8 mouse cellular contexts compared by ENCODE assay signal in the genomic region with DNA sequence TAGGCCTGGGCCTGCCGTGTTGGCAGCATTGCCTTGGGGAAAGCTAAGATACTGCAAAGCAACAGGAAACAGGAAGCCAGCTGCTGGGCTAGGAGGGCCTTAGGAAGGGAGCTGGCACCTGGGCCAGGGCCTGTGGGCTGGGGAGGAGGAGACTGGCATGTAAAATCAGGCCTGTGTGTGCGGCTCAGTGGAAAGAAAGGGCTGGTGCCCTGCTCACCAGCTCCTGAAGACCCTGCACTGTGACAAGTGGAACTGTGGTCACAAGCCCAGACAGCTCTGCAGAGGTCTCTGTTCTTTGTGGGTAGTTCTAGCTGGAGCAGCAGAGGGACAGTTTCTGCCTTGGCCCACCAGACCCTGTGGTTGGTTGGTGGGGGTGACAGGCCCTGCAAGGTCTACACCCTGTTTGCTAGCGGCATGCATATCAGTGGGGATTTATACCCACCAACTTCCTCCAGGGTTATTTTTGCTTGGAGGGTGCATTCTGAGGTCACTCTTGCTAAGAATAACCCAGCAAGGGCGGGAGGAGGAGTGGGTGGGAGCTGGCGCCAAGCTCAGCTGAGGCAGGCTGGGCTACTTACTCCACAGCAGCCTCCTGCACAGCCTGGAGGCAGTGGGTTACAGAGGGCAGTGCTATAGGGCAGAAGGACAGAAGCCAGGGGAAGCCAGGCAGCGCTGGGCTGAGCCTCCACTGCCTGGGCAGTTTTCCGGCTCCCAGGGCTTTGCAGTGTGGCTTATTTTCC. TPM values are rescaled to one million over a fixed set of nuclear protein-coding genes. Genes with fewer than 3 reads are reported as not detected.
DNase-seq lines count a peak whose midpoint lies in the region; ATAC-seq and TF ChIP-seq lines count a peak whose summit lies in the region.

No protein-coding gene starts in this region.

- H3K9me3 ChIP-seq in embryonic facial prominence, embryonic 11.5 days (replicated peaks; ENCODE audit: control insufficient read depth, low read length) = no peaks in the 10 kb centered on the region
- no peaks in the 10 kb centered on the region for H3K9me3 ChIP-seq in heart, embryonic 16.5 days (replicated peaks; ENCODE audit: control insufficient read depth, low read length)

- H3K4me3 ChIP-seq in embryonic facial prominence, embryonic 11.5 days (ENCODE audit: low read depth, low read length) = no peak overlapping the region
- H3K4me3 ChIP-seq in heart, embryonic 16.5 days (ENCODE audit: low read length) = no peak overlapping the region

- CTCF ChIA-PET in Patski (lab: Charles Lee) = no interaction called here

- POLR2A ChIA-PET in Patski (lab: Charles Lee) = interaction anchor here (1.4 kb wide), 1 partner anchor 11 kb away, joined by 3 read pairs; no protein-coding TSS in a partner anchor

- peaks cover 3% of the 10 kb centered on the region; the same call in 1 of the 2 replicates for H3K4me1 ChIP-seq in embryonic facial prominence, embryonic 11.5 days (ENCODE audit: control insufficient read depth, insufficient read depth, low read length)
- H3K4me1 ChIP-seq in heart, embryonic 16.5 days (ENCODE audit: control insufficient read depth, insufficient read depth, low read length) = peaks cover 43% of the 10 kb centered on the region

- H3K36me3 ChIP-seq in embryonic facial prominence, embryonic 11.5 days (replicated peaks; ENCODE audit: control insufficient read depth, insufficient read depth, low read depth, low read length) = no peaks in the 10 kb centered on the region
- peaks cover 18% of the 10 kb centered on the region for H3K36me3 ChIP-seq in heart, embryonic 16.5 days (ENCODE audit: control insufficient read depth, insufficient read depth)

- 46% methylated on average over 7 of the region's 7 CpGs for WGBS in embryonic facial prominence, embryonic 11.5 days
- WGBS in heart, embryonic 16.5 days = 7% methylated on average over 7 of the region's 7 CpGs

- H3K4me2 ChIP-seq in embryonic facial prominence, embryonic 11.5 days (ENCODE audit: low read depth, low read length) = no peak overlapping the region; the same call in 1 of the 2 replicates
- peak overlapping the region; percentile 53 for H3K4me2 ChIP-seq in heart, embryonic 16.5 days (ENCODE audit: low read depth, low read length)

- peak; percentile 73 for ATAC-seq in Patski
- ATAC-seq in embryonic facial prominence, embryonic 11.5 days (replicated peaks; ENCODE audit: insufficient number of reproducible peaks, low FRiP score, low TSS enrichment, low read depth) = 0 out of 2 replicates have a peak, but pooled peaks have one; percentile 51
- peak; percentile 93 for ATAC-seq in heart, embryonic 16.5 days (replicated peaks; ENCODE audit: extremely low read depth, insufficient read depth, low FRiP score)

- H3K9ac ChIP-seq in embryonic facial prominence, embryonic 11.5 days (replicated peaks; ENCODE audit: low read length) = no peak overlapping the region
- peak overlapping the region; percentile 68 for H3K9ac ChIP-seq in heart, embryonic 16.5 days (ENCODE audit: low read length)

- H3K27me3 ChIP-seq in Patski = no peaks in the 10 kb centered on the region
- no peaks in the 10 kb centered on the region for H3K27me3 ChIP-seq in embryonic facial prominence, embryonic 11.5 days (ENCODE audit: control insufficient read depth, insufficient read depth, low read length)
- no peaks in the 10 kb centered on the region for H3K27me3 ChIP-seq in heart, embryonic 16.5 days (ENCODE audit: control insufficient read depth, insufficient read depth, low read length)

- no peak for TF ChIP-seq CTCF in Patski (IDR thresholded peaks at IDR 0.05)

- in situ Hi-C loops in Patski (cut with MboI; ENCODE audit: low pct_unique_long_range_greater_than_20kb) = no loop called here

- H3K27ac ChIP-seq in embryonic facial prominence, embryonic 11.5 days (replicated peaks; ENCODE audit: low read depth, low read length) = 0 out of 2 replicates have a peak overlapping the region, but pooled peaks have one; percentile 6
- H3K27ac ChIP-seq in heart, embryonic 16.5 days (ENCODE audit: low read length) = peak overlapping the region; percentile 99

- peak; percentile 84 for DNase-seq in A20 (ENCODE audit: low read depth, low spot score)
- DNase-seq in Patski (ENCODE audit: low read depth, low spot score) = no peak
- DNase-seq in embryonic facial prominence, embryonic 11.5 days (ENCODE audit: low spot score) = peak; percentile 17
- peak; percentile 86 for DNase-seq in kidney, postnatal 14 days
- DNase-seq in lung, postnatal 25 days (ENCODE audit: low spot score) = peak; percentile 73
- peak; percentile 90 for DNase-seq in skeletal muscle tissue, adult 2 months (ENCODE audit: low read depth, low spot score)
- no peak for DNase-seq in retina, postnatal 1 day

RNA-seq across cellular contexts. Expression of a gene that starts 50.1 kb away (rescaled TPM):
- 13.3 TPM for polyA plus RNA-seq in Patski (2021)
- 69.5 and 80.9 TPM in 2 replicates for polyA plus RNA-seq in embryonic facial prominence, embryonic 11.5 days (2014; fragmentation: Nextera tagmentation; extraction: Ambion mirVana)
- 55.1 and 82.6 TPM in 2 replicates for polyA plus RNA-seq in heart, embryonic 16.5 days (2015; fragmentation: Nextera tagmentation; extraction: Ambion mirVana)

Comparison
In these comparisons a context has a peak if more than half of its experiments do, and no peak if none do; other contexts are left out.
1. DNase-seq: peak in A20 (single experiment), embryonic facial prominence, embryonic 11.5 days (single experiment), kidney, postnatal 14 days (single experiment), lung, postnatal 25 days (single experiment) and skeletal muscle tissue, adult 2 months (single experiment); none in Patski (single experiment) and retina, postnatal 1 day (single experiment).
2. Peak in every context shown above with its lines, with median percentiles within 50 percentile points of each other: ATAC-seq.